Mouse (Mus musculus) naive thymus-derived CD4-positive, alpha-beta T cell, adult 5 months (primary cell): ENCODE results near the gene Lce1l. TPM values are rescaled to one million over a fixed set of nuclear protein-coding genes. Genes with fewer than 3 reads are reported as not detected.

Experiments used
- polyA plus RNA-seq: library from polyadenylated mRNA; unstranded; fragments of 100-300 nt; shearing (Covaris generic); gene quantifications from one replicate; pipeline ENCODE4 v1.2.1, GENCODE M21; 2017

The Lce1l gene
- polyA plus RNA-seq = not detected

DNA sequence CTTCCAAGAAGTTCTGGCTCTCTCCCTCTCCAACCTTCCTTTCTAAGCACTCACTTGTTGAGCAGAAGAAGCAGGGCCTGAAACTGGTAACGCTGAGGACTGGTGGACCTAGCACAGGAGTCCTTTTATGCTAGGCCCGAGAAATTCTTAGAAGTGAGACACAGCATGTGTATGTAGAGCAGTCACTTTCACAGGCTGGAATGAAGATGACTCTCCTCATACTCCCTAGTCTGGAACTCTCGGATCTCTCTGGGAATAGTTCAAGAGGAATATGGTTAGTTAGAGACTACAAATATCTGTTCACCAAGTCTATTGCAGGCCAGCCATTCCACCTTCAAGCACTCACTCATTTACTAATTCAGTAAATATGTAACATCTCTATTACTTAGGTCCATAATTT is at the start of gene Lce1l:
Gene Lce1l, minus strand, starts transcription at position 101 of the 400 bp plus-strand sequence.

DNA sequence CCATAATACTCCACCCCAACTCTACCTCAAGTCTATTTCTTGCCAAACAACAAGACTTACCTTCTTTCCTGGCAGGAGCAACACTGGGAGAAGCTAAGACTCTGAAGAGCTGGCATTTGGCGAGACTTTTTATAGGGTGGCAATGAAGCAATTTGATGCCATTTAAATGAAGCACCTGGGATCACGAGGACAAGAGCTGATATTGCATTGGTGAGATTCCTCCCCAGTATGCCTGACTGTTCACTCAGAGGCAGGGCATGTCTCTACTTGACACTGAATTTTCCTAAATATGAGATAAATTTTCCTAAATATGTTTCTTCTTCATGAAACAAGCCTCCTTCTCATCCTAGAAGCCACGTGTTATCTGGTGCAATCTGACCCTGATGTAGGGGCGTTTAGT is 19.0 kb upstream of the Lce1l start, which contains the start of gene 2310050C09Rik:
Gene 2310050C09Rik, minus strand, starts transcription at position 101 of the 400 bp plus-strand sequence.

DNA sequence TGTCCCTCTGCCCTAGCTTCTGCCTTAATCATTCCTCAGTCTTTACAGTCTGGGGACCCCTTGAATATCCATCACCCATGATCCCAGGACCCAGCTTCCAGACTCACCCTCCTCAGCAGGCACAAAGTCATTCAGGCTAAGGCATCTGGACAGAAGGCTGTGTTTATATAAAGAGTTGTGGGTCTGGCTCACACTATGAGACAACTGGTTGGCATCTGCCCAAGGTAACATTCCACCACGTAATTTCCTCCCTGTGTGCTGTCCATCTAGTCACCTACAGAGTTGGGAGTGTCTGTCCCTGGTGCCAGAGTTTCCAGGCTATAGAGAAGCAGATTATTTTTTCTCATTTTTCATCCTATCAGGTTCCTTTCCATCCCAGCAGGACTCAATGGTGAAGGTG is 24.0 kb downstream of the Lce1l start, which contains the start of gene Kprp:
Gene Kprp, minus strand, starts transcription at position 140 of the 400 bp plus-strand sequence.

DNA sequence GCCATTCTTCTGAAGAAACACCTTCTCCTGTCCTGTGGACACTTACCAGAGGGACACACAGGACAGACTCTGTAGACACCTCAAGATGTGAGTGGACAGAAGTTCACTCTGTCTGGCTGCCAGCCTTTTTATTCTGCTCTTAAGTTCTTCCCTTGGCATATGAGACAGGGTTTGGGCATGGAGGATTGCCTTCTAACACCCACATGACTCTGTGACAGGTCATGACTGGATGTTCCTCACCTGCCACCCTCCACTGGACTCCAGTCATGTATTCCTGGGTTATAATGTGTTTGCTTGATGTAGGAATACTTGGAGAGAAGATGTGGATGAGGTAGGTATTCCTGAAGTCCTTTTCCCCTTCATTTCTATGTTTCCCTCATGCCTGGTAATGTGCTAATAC is 43.3 kb downstream of the Lce1l start, which contains the start of gene Lce1k:
Gene Lce1k, minus strand, starts transcription at position 101 of the 400 bp plus-strand sequence.

Other genes starting within 250 kb of the Lce1l start
- gene 2210017I01Rik, start 243.8 kb downstream of the Lce1l start, polyA plus RNA-seq = not detected
- not detected for gene Lce6a, start 229.6 kb downstream of the Lce1l start, polyA plus RNA-seq
- gene Lce1a1, start 203.0 kb downstream of the Lce1l start, polyA plus RNA-seq = not detected
- not detected for gene Lce1b, start 194.4 kb downstream of the Lce1l start, polyA plus RNA-seq
- not detected for gene Lce1a2, start 181.0 kb downstream of the Lce1l start, polyA plus RNA-seq
- not detected for gene Lce1c, start 172.0 kb downstream of the Lce1l start, polyA plus RNA-seq
- not detected for gene Lce1d, start 164.1 kb downstream of the Lce1l start, polyA plus RNA-seq
- gene Lce1e, start 142.2 kb downstream of the Lce1l start, polyA plus RNA-seq = not detected
- not detected for gene Lce1f, start 130.9 kb downstream of the Lce1l start, polyA plus RNA-seq
- gene Gm38119, start 112.2 kb downstream of the Lce1l start, polyA plus RNA-seq = not detected
- not detected for gene Lce1g, start 98.9 kb downstream of the Lce1l start, polyA plus RNA-seq
- not detected for gene Lce1h, start 86.2 kb downstream of the Lce1l start, polyA plus RNA-seq
- not detected for gene Lce1i, start 72.4 kb downstream of the Lce1l start, polyA plus RNA-seq
- gene Lce1j, start 60.8 kb downstream of the Lce1l start, polyA plus RNA-seq = not detected
- not detected for gene Lce1k, start 43.4 kb downstream of the Lce1l start, polyA plus RNA-seq
- not detected for gene Kprp, start 24.0 kb downstream of the Lce1l start, polyA plus RNA-seq
- not detected for gene 2310050C09Rik, start 18.9 kb upstream of the Lce1l start, polyA plus RNA-seq
- gene Lce3a, start 74.9 kb upstream of the Lce1l start, polyA plus RNA-seq = not detected
- not detected for gene Lce3b, start 81.7 kb upstream of the Lce1l start, polyA plus RNA-seq
- not detected for gene Lce3c, start 93.2 kb upstream of the Lce1l start, polyA plus RNA-seq
- gene Lce3d, start 106.1 kb upstream of the Lce1l start, polyA plus RNA-seq = not detected
- not detected for gene Lce3e, start 115.8 kb upstream of the Lce1l start, polyA plus RNA-seq
- not detected for gene Lce3f, start 140.9 kb upstream of the Lce1l start, polyA plus RNA-seq
- not detected for gene Crct1, start 164.4 kb upstream of the Lce1l start, polyA plus RNA-seq
- not detected for gene Lce1m, start 167.8 kb upstream of the Lce1l start, polyA plus RNA-seq
- not detected for gene Gm4858, start 217.5 kb upstream of the Lce1l start, polyA plus RNA-seq